Mouse (Mus musculus): Measurements from ENCODE around the gene Adamts5. TPM values are rescaled to one million over a fixed set of nuclear protein-coding genes. Genes with fewer than 3 reads are reported as not detected.

Adamts5 gene
- total RNA-seq (2021): 10 to 100 TPM in 1 of 2 experiments, 1 to 10 TPM in 1; 8.3 to 11.2 TPM
- long read RNA-seq, experiment 1, full-length matches to known transcripts: 4 of 7 reads
- long read RNA-seq, experiment 1, partial matches to known transcripts: 0 of 7 reads
- long read RNA-seq, experiment 1, other reads (novel, unspliced or antisense): 3 of 7 reads
- long read RNA-seq, experiment 2, full-length matches to known transcripts: 2 of 2 reads
- long read RNA-seq, experiment 2, partial matches to known transcripts: 0 of 2 reads
- long read RNA-seq, experiment 2, other reads (novel, unspliced or antisense): 0 of 2 reads

DNA sequence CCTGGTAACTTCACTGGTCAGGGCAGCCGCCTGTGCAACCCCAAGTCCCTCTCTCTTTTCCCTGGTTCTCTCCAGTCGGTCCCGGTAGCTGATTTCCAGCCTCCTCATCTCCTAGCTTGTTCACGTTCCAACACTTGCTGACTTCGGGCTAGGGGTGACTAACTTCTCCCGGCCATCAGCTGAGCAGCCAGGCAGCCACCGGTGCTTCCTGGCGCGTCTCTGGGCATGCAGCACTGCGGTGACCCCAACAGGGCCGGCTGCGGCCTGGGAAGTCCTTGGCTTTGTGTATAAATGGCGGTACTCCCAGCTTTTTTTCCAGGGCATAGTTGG lies at the start of gene Adamts5:
Adamts5 (minus strand) TSS at position 248 of the 330 bp plus-strand sequence.
- peak; percentile 47 to 60 for DNase-seq

DNA sequence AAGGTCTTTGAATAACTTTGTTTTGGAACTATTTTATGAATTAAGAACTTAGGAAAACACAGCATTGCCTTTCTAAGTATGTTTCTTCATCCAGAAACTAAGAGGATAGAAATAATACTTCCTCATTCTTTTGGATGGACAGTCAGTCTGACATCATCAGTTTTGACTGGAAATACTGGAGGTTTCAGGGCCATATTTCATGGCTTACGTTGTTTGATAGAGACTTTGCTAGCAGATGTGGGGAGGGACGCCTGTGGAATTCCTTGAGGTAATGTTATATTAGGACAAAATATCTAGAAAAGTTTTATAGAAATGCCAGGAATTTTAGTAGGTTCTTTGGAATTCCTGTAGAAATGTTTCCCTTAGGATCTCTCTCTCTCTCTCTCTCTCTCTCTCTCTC lies 48.7 kb upstream of the Adamts5 start:
- no peak for DNase-seq

DNA sequence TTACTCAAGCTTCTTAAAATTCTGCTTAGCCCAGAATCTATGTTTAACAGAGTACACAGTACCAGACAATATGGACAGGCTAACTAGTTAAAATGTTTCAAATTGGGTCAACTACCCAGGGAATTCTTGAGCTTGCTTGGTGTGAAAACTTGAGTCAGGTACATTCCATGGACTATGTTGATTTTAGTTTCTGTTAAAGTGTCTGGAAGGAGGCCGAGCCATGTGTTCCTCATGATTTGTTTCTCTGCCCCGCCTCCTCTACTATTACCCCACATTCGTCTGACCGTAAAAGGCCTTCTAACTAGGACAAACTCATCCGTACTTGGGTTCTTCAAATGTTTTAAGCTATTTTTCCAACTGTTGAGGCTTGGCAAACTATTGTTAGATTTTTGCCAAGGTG lies 24.4 kb upstream of the Adamts5 start:
- DNase-seq: no peak

- DNase-seq: no peak
These were observed 20.8 kb upstream of the Adamts5 start for GRCm38 (mm10) chr16:85922454-85922853.

- no peak for DNase-seq
These were observed 18.5 kb upstream of the Adamts5 start for GRCm38 (mm10) chr16:85920122-85920521.

GRCm38 (mm10) chr16:85900702-85901580 lies 687 bp downstream of the Adamts5 start:
- DNase-seq: peak; percentile 63 to 76

DNA sequence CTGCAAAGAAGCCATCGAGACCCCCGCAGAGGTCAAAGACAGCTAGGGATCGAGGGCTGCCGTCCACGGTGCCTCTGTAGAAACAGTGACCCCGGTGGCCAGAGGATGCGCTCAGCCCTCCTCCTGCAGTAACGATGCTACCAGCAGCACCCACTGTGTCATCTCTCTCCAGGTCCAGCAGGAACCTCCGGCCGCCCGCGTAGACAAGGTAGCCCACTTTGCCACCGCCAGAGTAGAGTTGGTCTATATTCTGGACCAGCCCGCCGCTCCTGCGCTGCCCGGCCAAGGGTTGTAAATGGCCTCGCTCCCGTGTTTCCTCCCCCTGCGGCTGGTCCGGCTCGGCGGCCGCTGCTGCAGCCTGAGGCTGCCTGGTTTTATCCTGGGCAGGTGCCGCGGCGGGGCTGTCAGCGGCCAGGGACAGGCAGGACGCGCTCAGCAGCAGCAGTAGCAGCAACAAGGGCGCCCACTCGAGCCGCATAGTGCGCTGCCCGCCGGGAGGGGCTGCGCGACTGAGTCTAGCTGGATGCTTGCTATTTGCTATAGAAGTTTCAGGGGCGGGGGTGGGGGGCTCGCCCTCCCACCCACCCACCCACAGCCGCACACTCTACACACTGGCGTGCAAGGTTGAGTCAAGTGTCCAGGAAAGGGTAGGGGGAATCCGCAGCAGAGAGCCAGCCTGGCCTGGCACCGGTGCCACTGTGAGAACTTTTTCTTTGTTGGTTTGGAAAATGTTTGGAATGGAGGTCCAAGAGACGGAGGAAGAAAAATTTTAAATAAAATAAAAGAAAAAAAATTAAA lies 1.6 kb downstream of the Adamts5 start:
- DNase-seq: peak; percentile 61 to 65

DNA sequence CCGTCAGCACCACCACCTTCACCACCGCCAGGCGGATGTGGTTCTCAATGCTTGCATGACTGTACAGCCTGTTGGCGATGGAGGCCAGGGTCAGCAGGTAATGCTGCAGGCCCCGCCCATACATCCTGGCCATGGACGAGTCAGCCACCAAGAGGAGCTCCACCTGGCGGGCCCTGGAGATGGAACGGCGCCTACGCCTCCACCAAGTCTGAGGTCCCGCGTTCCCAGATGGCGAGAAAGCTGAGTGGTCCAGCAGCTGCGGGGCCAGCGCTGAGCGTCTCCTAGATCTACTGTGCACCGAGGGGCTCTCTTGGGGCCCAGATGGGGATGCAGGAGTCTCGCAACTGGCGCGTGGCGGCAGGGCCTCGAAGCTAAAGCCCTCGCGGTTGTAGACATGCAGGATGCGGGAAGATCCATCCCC lies 2.3 kb downstream of the Adamts5 start:
- DNase-seq: peak; percentile 16 to 50

- DNase-seq: peak in 1 of 2 experiments; percentile 14
These were observed 2.8 kb downstream of the Adamts5 start for GRCm38 (mm10) chr16:85898816-85899215.

DNA sequence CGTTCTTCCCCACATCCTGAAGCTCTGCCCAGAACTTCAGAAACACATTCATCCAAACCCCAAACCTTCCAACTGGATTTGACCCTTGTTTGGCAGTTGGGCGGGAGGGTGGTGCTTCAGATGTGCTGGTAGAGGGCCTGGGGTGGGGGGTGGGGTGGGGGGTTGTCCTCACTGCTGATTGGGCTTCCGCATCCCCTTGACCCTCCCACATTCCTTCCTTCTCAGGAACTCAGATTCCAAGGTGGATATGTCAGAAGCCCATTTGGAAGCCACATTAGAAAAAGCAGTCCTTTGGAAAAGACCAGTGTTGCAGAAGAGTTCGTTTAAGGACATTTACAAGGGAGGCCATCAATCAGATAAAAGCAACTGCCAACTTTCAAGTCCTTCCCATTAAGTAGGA lies 3.2 kb downstream of the Adamts5 start:
- DNase-seq: peak in 1 of 2 experiments; percentile 6

DNA sequence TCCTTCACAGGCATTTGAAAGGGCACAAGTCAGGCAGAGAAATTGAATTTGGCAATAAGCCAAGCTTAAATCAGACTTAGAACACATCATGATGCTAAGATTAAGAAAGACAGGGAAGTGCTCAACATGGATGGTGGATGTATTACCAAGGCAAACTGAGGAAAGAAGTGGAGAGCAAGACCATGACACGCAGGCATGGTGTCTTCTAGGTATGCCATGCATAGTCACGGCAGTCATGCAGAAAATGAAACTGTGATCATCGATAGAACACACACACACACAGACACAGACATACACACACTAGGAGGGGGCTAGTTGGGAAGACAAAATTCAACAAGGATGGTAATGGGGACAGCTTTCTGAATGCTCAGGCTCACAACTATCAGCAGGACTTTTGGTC lies 3.8 kb downstream of the Adamts5 start:
- DNase-seq: no peak

DNA sequence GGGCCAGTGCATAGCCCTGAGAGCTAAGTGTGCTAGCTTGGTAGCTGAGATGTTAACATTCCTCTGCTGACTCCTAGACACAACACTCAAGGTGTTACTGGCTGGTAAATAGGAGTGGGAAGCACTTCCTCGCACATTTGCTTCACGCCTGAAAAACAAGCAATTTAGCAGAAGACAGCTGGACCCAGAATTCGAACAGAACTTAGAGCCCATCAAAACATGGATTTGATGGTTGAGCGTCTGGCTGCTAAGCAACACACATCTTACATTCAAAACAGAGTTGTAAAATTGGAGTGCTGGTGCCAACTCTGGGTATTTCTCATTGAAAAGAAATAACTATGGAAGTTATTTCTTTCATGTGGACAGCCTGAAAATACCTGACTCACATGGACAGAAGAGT lies 5.7 kb downstream of the Adamts5 start:
- no peak for DNase-seq

- no peak for DNase-seq
These were observed 11.8 kb downstream of the Adamts5 start for GRCm38 (mm10) chr16:85889778-85890177.

GRCm38 (mm10) chr16:85887289-85888051 lies 14.2 kb downstream of the Adamts5 start:
- no peak for DNase-seq

DNA sequence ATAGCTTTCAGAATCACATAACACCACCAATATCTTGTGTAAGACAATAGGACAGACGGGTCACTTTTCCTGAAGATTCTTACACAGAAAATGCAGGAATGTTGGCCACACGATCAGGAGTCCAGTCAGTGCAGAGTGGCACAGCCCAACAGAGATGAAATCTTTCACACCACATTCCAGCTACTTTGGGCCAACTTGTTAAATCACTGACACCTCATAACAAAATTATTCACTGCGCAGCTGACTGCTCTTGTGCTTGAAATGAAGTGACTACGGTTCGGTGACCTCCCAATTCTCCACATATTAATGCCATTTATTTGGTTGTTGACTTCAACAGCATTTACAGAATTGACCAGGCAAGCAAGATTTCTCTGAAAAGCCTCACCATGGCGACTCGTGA lies 22.6 kb downstream of the Adamts5 start:
- no peak for DNase-seq

- DNase-seq: peak in 1 of 2 experiments; percentile 35
These were observed 27.5 kb downstream of the Adamts5 start for GRCm38 (mm10) chr16:85874141-85874540.

GRCm38 (mm10) chr16:85871971-85872370 lies 29.7 kb downstream of the Adamts5 start:
- no peak for DNase-seq

- DNase-seq: no peak
These were observed 30.4 kb downstream of the Adamts5 start for GRCm38 (mm10) chr16:85871248-85871647.

DNA sequence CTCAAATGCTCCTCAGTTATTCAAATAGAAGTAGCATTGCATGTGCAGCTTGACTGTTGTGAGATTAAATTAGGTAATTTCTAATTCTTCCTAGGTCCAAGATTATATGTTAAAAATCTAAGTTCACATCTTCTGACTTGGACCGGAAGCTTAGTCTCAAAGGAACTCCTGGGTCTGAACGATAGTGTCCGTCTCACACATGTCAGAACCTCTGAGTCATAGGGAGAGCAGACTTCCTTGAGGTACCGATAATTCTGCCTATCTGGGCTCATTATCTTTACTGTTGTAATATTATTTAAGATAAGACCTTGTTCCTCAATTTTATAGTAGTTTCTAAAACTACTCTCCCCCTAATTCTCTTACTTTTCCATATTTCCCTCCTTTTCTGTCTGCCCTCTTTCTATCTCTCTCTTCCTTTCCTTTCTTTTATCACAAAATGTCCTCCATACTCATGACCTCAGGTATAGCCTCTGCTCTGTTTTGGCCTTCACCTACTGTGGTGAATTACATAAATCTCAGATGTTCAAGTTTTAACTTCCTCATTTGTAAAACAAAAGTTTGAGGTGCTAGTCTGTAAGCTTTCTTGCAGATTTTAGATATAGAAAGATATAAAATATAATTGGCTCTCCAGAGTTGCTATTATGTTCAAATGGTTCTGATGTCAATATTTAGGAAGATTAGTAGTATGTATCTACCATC lies 36.8 kb downstream of the Adamts5 start:
- no peak for DNase-seq

DNA sequence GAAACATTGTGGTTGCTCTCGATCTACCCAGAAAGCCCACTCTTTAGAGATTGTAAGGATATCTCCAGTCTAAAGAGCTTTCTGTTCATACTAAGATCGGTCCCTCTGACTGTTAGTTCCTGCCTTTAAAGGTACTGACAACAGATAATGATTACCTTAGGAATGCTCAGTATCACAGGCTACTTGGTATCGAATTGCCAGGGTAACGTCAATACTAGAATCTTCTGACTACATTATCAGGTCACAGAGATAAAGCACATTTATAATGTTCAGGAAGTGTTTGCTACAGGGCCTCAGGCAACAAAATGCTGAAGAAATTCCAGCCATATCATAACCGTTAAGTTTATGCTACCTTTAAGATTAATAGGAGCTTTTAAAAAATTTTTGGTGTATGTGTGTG lies 47.1 kb downstream of the Adamts5 start:
- DNase-seq: no peak

DNA sequence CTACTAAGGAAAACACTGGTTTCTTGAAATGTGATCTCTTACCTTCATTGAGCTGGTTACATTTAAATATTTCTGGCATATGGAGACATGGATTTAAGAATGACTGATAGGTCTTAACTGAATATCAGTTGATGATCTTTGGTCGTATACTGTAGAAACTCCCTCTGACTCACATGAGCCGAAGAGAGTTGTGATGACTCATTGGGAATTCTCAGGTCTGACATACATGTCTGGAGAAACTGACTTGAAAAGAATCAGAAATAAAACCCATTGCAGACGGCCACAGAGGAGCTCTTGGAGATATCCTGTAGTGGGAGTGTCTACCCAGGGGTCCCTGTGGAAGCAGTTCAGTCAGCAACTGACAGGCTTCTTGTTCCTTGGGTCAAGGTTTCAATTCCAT lies 74.6 kb downstream of the Adamts5 start:
- no peak for DNase-seq
